Mouse (Mus musculus) MEL (cell line): ENCODE results near the gene Dip2a. TPM values are rescaled to one million over a fixed set of nuclear protein-coding genes. Genes with fewer than 3 reads are reported as not detected.

Experiments used
- DNase-seq: peaks from one replicate; pipeline ENCODE4 v3.0.0; 2011; ENCODE audit warnings: low read depth, low spot score
- H3K27ac ChIP-seq: 2 replicates; pipeline ENCODE4 v1.5.1; 2012; ENCODE audit warnings: low read depth, mild to moderate bottlenecking, control low read depth, low read length, moderate library complexity; ENCODE audit not compliant: control insufficient read depth
- H3K27me3 ChIP-seq, 2 experiments: fragments of 150-350 bp in 1 of 2; sonication (generic) in 1 of 2; 2 replicates each; pipeline ENCODE4 v1.6.1; 2012; ENCODE audit warnings: low read length in 2 of 2, mild to moderate bottlenecking in 2 of 2, improper control_type of control experiment in 1 of 2, moderate library complexity in 1 of 2; ENCODE audit not compliant: insufficient read depth in 2 of 2, control insufficient read depth in 1 of 2
- H3K36me3 ChIP-seq, 2 experiments: 2 replicates each; pipeline ENCODE4 v1.6.1; 2012 to 2014; ENCODE audit warnings: low read length in 2 of 2, improper control_type of control experiment in 1 of 2, inconsistent platforms in 1 of 2, mild to moderate bottlenecking in 1 of 2; ENCODE audit not compliant: insufficient read depth in 2 of 2, control insufficient read depth in 1 of 2
- H3K4me1 ChIP-seq, 2 experiments: fragments of 150-350 bp in 1 of 2; sonication (generic) in 1 of 2; 2 replicates each; pipeline ENCODE4 v1.6.1; 2012; ENCODE audit warnings: low read length in 2 of 2, improper control_type of control experiment in 1 of 2, mild to moderate bottlenecking in 1 of 2; ENCODE audit not compliant: insufficient read depth in 2 of 2, control insufficient read depth in 1 of 2
- H3K4me3 ChIP-seq, 2 experiments: fragments of 150-350 bp in 1 of 2; sonication (generic) in 1 of 2; 2 replicates each; pipeline ENCODE4 v1.5.1; 2012; ENCODE audit warnings: low read depth in 2 of 2, low read length in 2 of 2, mild to moderate bottlenecking in 2 of 2, moderate library complexity in 2 of 2, control low read depth in 1 of 2, improper control_type of control experiment in 1 of 2; ENCODE audit not compliant: control insufficient read depth in 1 of 2, insufficient read depth in 1 of 2
- H3K79me2 ChIP-seq: 2 replicates; pipeline ENCODE4 v1.6.1; 2012; ENCODE audit warnings: mild to moderate bottlenecking, low read length, moderate library complexity; ENCODE audit not compliant: control insufficient read depth, poor library complexity, insufficient read depth
- H3K9ac ChIP-seq: 2 replicates; pipeline ENCODE4 v1.6.1; 2012; ENCODE audit warnings: low read depth, mild to moderate bottlenecking, control low read depth, low read length, moderate library complexity; ENCODE audit not compliant: control insufficient read depth, poor library complexity, severe bottlenecking
- H3K9me3 ChIP-seq: fragments of 150-350 bp; sonication (generic); replicated peaks from 2 replicates; pipeline ENCODE4 v1.6.1; 2012; ENCODE audit warnings: mild to moderate bottlenecking, low read length, improper control_type of control experiment, moderate library complexity; ENCODE audit not compliant: insufficient read depth
- CHD1 ChIP-seq: IDR thresholded peaks from 2 replicates; pipeline ENCODE4 v1.6.1; 2012; ENCODE audit warnings: low read depth, mild to moderate bottlenecking, inconsistent platforms, low read length, improper control_type of control experiment
- CHD2 ChIP-seq: IDR thresholded peaks from 2 replicates; pipeline ENCODE4 v1.6.1; 2011; ENCODE audit warnings: low read length, improper control_type of control experiment
- E2F4 ChIP-seq: IDR thresholded peaks from 2 replicates; pipeline ENCODE4 v1.6.1; 2011; ENCODE audit warnings: low read depth, low read length, improper control_type of control experiment, borderline replicate concordance
- ELF1 ChIP-seq: IDR thresholded peaks from 2 replicates; pipeline ENCODE4 v1.6.1; 2014; ENCODE audit warnings: low read depth, mild to moderate bottlenecking, inconsistent platforms, low read length, improper control_type of control experiment, moderate library complexity
- GABPA ChIP-seq: IDR thresholded peaks from 2 replicates; pipeline ENCODE4 v1.6.1; 2012; ENCODE audit warnings: low read depth, mild to moderate bottlenecking, inconsistent platforms, low read length, improper control_type of control experiment, moderate library complexity
- JUND ChIP-seq: IDR thresholded peaks from 2 replicates; pipeline ENCODE4 v1.6.1; 2011; ENCODE audit warnings: low read depth, mild to moderate bottlenecking, improper control_type of control experiment, low read length
- MXI1 ChIP-seq: IDR thresholded peaks from 2 replicates; pipeline ENCODE4 v1.6.1; 2011; ENCODE audit warnings: mild to moderate bottlenecking, low read depth, low read length, improper control_type of control experiment
- MYC ChIP-seq: IDR thresholded peaks from 2 replicates; pipeline ENCODE4 v1.6.1; 2011; ENCODE audit warnings: low read depth, mild to moderate bottlenecking, low read length, improper control_type of control experiment, moderate library complexity
- POLR2A ChIP-seq, 2 experiments: IDR thresholded peaks; 2 replicates each; pipeline ENCODE4 v1.6.1; 2011 to 2012; ENCODE audit warnings: low read length in 2 of 2, mild to moderate bottlenecking in 2 of 2, control low read depth in 1 of 2, improper control_type of control experiment in 1 of 2, low read depth in 1 of 2, moderate library complexity in 1 of 2; ENCODE audit not compliant: control insufficient read depth in 1 of 2, insufficient read depth in 1 of 2, poor library complexity in 1 of 2
- POLR2AphosphoS5 ChIP-seq: IDR thresholded peaks from 2 replicates; pipeline ENCODE4 v1.6.1; 2012; ENCODE audit warnings: low read depth, borderline replicate concordance, mild to moderate bottlenecking, inconsistent platforms, low read length, moderate library complexity, mixed read lengths
- RCOR1 ChIP-seq: IDR thresholded peaks from 2 replicates; pipeline ENCODE4 v1.6.1; 2012; ENCODE audit warnings: low read depth, mild to moderate bottlenecking, inconsistent platforms, low read length, improper control_type of control experiment
- SIN3A ChIP-seq: IDR thresholded peaks from 2 replicates; pipeline ENCODE4 v1.6.1; 2012; ENCODE audit warnings: low read length, improper control_type of control experiment, inconsistent platforms
- TAL1 ChIP-seq: IDR thresholded peaks from 2 replicates; pipeline ENCODE4 v1.6.1; 2012; ENCODE audit warnings: mild to moderate bottlenecking, inconsistent platforms, low read length, moderate library complexity, mixed read lengths
- UBTF ChIP-seq: IDR thresholded peaks from 2 replicates; pipeline ENCODE4 v1.6.1; 2012; ENCODE audit warnings: low read depth, mild to moderate bottlenecking, inconsistent platforms, low read length, improper control_type of control experiment, moderate library complexity, borderline replicate concordance; ENCODE audit not compliant: insufficient read depth
- polyA plus RNA-seq, 2 experiments: library from polyadenylated mRNA; stranded (reverse) in 1 of 2; unstranded in 1 of 2; fragments of >175 nt in 1 of 2; fragments of >200 nt in 1 of 2; gene quantifications; 2 replicates each; pipeline versions ENCODE4 v1.2.1 to v1.2.4; 2012; ENCODE audit warnings: low replicate concordance in 2 of 2, low read depth in 1 of 2; ENCODE audit not compliant: insufficient read length in 2 of 2, insufficient read depth in 1 of 2, missing spikeins in 1 of 2
- total RNA-seq: library from RNA; depleted of rRNA; stranded (reverse); fragments of 300-350 nt; gene quantifications from 2 replicates; pipeline ENCODE4 v1.2.3, GENCODE M21; 2012

Gene Dip2a
- total and polyA plus RNA-seq, 3 experiments, result 2.6 to 5.7 TPM; not detected in 1

GRCm38 (mm10) chr10:76300133-76300532, 45.0 kb downstream of the Dip2a start:
- H3K4me1 ChIP-seq, result no peaks in the 10 kb centered on the region
- no peaks in the 10 kb centered on the region for H3K27me3 ChIP-seq
- H3K79me2 ChIP-seq, result no peaks in the 10 kb centered on the region
- no peak overlapping the region for H3K4me3 ChIP-seq
- no peak for DNase-seq
- no peak for TF ChIP-seq TAL1
- TF ChIP-seq MXI1, result no peak
- TF ChIP-seq ELF1, result no peak
- TF ChIP-seq GABPA, result no peak
- no peak for TF ChIP-seq MYC
- TF ChIP-seq UBTF, result no peak
- no peak for TF ChIP-seq SIN3A
- TF ChIP-seq POLR2A (IDR thresholded peaks at IDR 0.05; ENCODE audit: control insufficient read depth in 1 of 2, insufficient read depth in 1 of 2, low read depth in 1 of 2, low read length in 2 of 2, poor library complexity in 1 of 2), result no peak
- TF ChIP-seq RCOR1, result no peak
- no peak for TF ChIP-seq POLR2AphosphoS5
- no peak for TF ChIP-seq CHD1
- no peak for TF ChIP-seq E2F4
- H3K9ac ChIP-seq, result no peak overlapping the region
- H3K36me3 ChIP-seq, result no peaks in the 10 kb centered on the region
- no peak overlapping the region for H3K27ac ChIP-seq
- H3K9me3 ChIP-seq, result no peaks in the 10 kb centered on the region

GRCm38 (mm10) chr10:76293222-76293621, 51.9 kb downstream of the Dip2a start:
- no peaks in the 10 kb centered on the region for H3K27me3 ChIP-seq
- TF ChIP-seq CHD2 (no peak), MXI1 (no peak), POLR2AphosphoS5 (no peak), UBTF (no peak), JUND (no peak)
- TF ChIP-seq, all 39 proteins: peak for 0
- Histone ChIP-seq H3K79me2 (no peaks in the 10 kb centered on the region), H3K36me3 (peaks cover 0 to 2% of the 10 kb centered on the region in 2 experiments; a peak in 2 of 4 replicates), H3K9me3 (no peaks in the 10 kb centered on the region), H3K4me1 (no peaks in the 10 kb centered on the region; a peak in 1 of 4 replicates), H3K4me3 (no peak overlapping the region), H3K9ac (no peak overlapping the region), H3K27ac (no peak overlapping the region)
- DNase-seq, result no peak
